Mouse (Mus musculus): ENCODE data around the gene Hpca. TPM values are rescaled to one million over a fixed set of nuclear protein-coding genes. Genes with fewer than 3 reads are reported as not detected.

The Hpca gene
- polyA plus RNA-seq, 1 experiment from 2014 or later, result 133 TPM

- peak; percentile 78 for ATAC-seq (ENCODE audit: low FRiP score, low read depth)
- Histone ChIP-seq H3K27me3 (no peaks in the 10 kb centered on the region), H3K36me3 (peaks cover 5% of the 10 kb centered on the region; the same call in 1 of the 2 replicates), H3K9ac (peak overlapping the region; percentile 0; the same call in 1 of the 2 replicates), H3K4me3 (no peak overlapping the region), H3K9me3 (no peaks in the 10 kb centered on the region), H3K4me1 (replicated peaks) (peaks cover 40% of the 10 kb centered on the region), H3K4me2 (no peak overlapping the region), H3K27ac (replicated peaks) (peak overlapping the region; percentile 84)
- WGBS, result 41% methylated on average over 16 of the region's 16 CpGs
Observed at GRCm38 (mm10) chr4:129144401-129145367, 22.8 kb upstream of the Hpca start.

GRCm38 (mm10) chr4:129143509-129143908, 21.7 kb upstream of the Hpca start:
- H3K27ac ChIP-seq (replicated peaks), result peak overlapping the region; percentile 84; the same call in 1 of the 2 replicates
- H3K9ac ChIP-seq, result no peak overlapping the region
- peaks cover 39% of the 10 kb centered on the region for H3K4me1 ChIP-seq (replicated peaks)
- H3K4me3 ChIP-seq, result no peak overlapping the region
- H3K27me3 ChIP-seq, result 0 out of 2 replicates have a peak, but pooled peaks cover 1% of the 10 kb centered on the region
- no peak overlapping the region for H3K4me2 ChIP-seq
- no peak for ATAC-seq (ENCODE audit: low FRiP score, low read depth)
- 91% methylated on average over 5 of the region's 5 CpGs for WGBS
- H3K36me3 ChIP-seq, result no peaks in the 10 kb centered on the region
- no peaks in the 10 kb centered on the region for H3K9me3 ChIP-seq

- no peak overlapping the region for H3K4me3 ChIP-seq
- H3K9me3 ChIP-seq, result no peaks in the 10 kb centered on the region
- peaks cover 41% of the 10 kb centered on the region for H3K4me1 ChIP-seq (replicated peaks)
- H3K36me3 ChIP-seq, result no peaks in the 10 kb centered on the region
- H3K27ac ChIP-seq (replicated peaks), result 0 out of 2 replicates have a peak overlapping the region, but pooled peaks have one; percentile 14
- ATAC-seq (ENCODE audit: low FRiP score, low read depth), result no peak
- WGBS, result 77% methylated on average over 11 of the region's 11 CpGs
- H3K27me3 ChIP-seq, result 0 out of 2 replicates have a peak, but pooled peaks cover 4% of the 10 kb centered on the region
- H3K9ac ChIP-seq, result no peak overlapping the region
- no peak overlapping the region for H3K4me2 ChIP-seq
Observed at GRCm38 (mm10) chr4:129142439-129143045, 20.7 kb upstream of the Hpca start.

GRCm38 (mm10) chr4:129141560-129142438, 20.0 kb upstream of the Hpca start:
- no peak overlapping the region for H3K9ac ChIP-seq
- H3K4me2 ChIP-seq, result no peak overlapping the region
- H3K36me3 ChIP-seq, result no peaks in the 10 kb centered on the region
- H3K4me3 ChIP-seq, result no peak overlapping the region
- H3K27me3 ChIP-seq, result 0 out of 2 replicates have a peak, but pooled peaks cover 4% of the 10 kb centered on the region
- H3K4me1 ChIP-seq (replicated peaks), result peaks cover 47% of the 10 kb centered on the region
- H3K27ac ChIP-seq (replicated peaks), result peak overlapping the region; percentile 25; the same call in 1 of the 2 replicates
- 63% methylated on average over 17 of the region's 17 CpGs for WGBS
- H3K9me3 ChIP-seq, result no peaks in the 10 kb centered on the region
- no peak for ATAC-seq (ENCODE audit: low FRiP score, low read depth)

GRCm38 (mm10) chr4:129140808-129141207, 19.0 kb upstream of the Hpca start:
- 0 out of 2 replicates have a peak, but pooled peaks cover 4% of the 10 kb centered on the region for H3K27me3 ChIP-seq
- H3K27ac ChIP-seq (replicated peaks), result no peak overlapping the region
- H3K9ac ChIP-seq, result no peak overlapping the region
- no peak for ATAC-seq (ENCODE audit: low FRiP score, low read depth)
- peaks cover 53% of the 10 kb centered on the region for H3K4me1 ChIP-seq (replicated peaks)
- no peak overlapping the region for H3K4me2 ChIP-seq
- H3K36me3 ChIP-seq, result no peaks in the 10 kb centered on the region
- H3K9me3 ChIP-seq, result no peaks in the 10 kb centered on the region
- no peak overlapping the region for H3K4me3 ChIP-seq
- WGBS, result 88% methylated on average over 4 of the region's 4 CpGs

- H3K36me3 ChIP-seq, result no peaks in the 10 kb centered on the region
- H3K27ac ChIP-seq (replicated peaks), result no peak overlapping the region
- ATAC-seq (ENCODE audit: low FRiP score, low read depth), result no peak
- no peaks in the 10 kb centered on the region for H3K9me3 ChIP-seq
- no peak overlapping the region for H3K9ac ChIP-seq
- no peak overlapping the region for H3K4me2 ChIP-seq
- WGBS, result 88% methylated on average over 5 of the region's 5 CpGs
- H3K4me3 ChIP-seq, result no peak overlapping the region
- peaks cover 48% of the 10 kb centered on the region for H3K4me1 ChIP-seq (replicated peaks)
- H3K27me3 ChIP-seq, result 0 out of 2 replicates have a peak, but pooled peaks cover 8% of the 10 kb centered on the region
Observed at GRCm38 (mm10) chr4:129139642-129140041, 17.8 kb upstream of the Hpca start.

- ATAC-seq (ENCODE audit: low FRiP score, low read depth), result no peak
Observed at GRCm38 (mm10) chr4:129137392-129138321, 15.8 kb upstream of the Hpca start.

GRCm38 (mm10) chr4:129136579-129137391, 14.9 kb upstream of the Hpca start, which contains the start of gene Fndc5:
Gene Fndc5, plus strand, starts transcription at chr4:129136999.
- WGBS, result 3% methylated on average over 21 of the region's 80 CpGs
- H3K27me3 ChIP-seq, result 0 out of 2 replicates have a peak, but pooled peaks cover 8% of the 10 kb centered on the region
- H3K36me3 ChIP-seq, result no peaks in the 10 kb centered on the region
- H3K9ac ChIP-seq, result peak within 1 kb of the TSS; percentile 67
- H3K4me2 ChIP-seq, result peak within 1 kb of the TSS; percentile 97
- ATAC-seq (ENCODE audit: low FRiP score, low read depth), result 0 out of 2 replicates have a peak, but pooled peaks have one; percentile 21
- H3K9me3 ChIP-seq, result no peaks in the 10 kb centered on the region
- peak within 1 kb of the TSS; percentile 56 for H3K4me3 ChIP-seq
- H3K27ac ChIP-seq (replicated peaks), result no peak within 1 kb of the TSS
- peaks cover 27% of the 10 kb centered on the region for H3K4me1 ChIP-seq (replicated peaks)

More at GRCm38 (mm10) chr4:129137392-129138321, 15.8 kb upstream of the Hpca start:
- Histone ChIP-seq H3K27me3 (0 out of 2 replicates have a peak, but pooled peaks cover 8% of the 10 kb centered on the region), H3K27ac (replicated peaks) (no peak overlapping the region), H3K36me3 (no peaks in the 10 kb centered on the region), H3K4me3 (peak overlapping the region; percentile 56), H3K4me1 (replicated peaks) (peaks cover 36% of the 10 kb centered on the region), H3K4me2 (peak overlapping the region; percentile 97), H3K9me3 (no peaks in the 10 kb centered on the region), H3K9ac (peak overlapping the region; percentile 67)
- WGBS, result 43% methylated on average over 14 of the region's 14 CpGs

GRCm38 (mm10) chr4:129136189-129136578, 14.3 kb upstream of the Hpca start:
- no peak overlapping the region for H3K27ac ChIP-seq (replicated peaks)

GRCm38 (mm10) chr4:129135637-129136036, 13.8 kb upstream of the Hpca start:
- ATAC-seq (ENCODE audit: low FRiP score, low read depth), result no peak
- no peak overlapping the region for H3K4me2 ChIP-seq
- H3K27ac ChIP-seq (replicated peaks), result no peak overlapping the region
- no peak overlapping the region for H3K9ac ChIP-seq
- H3K4me3 ChIP-seq, result no peak overlapping the region
- no peaks in the 10 kb centered on the region for H3K36me3 ChIP-seq
- H3K27me3 ChIP-seq, result 0 out of 2 replicates have a peak, but pooled peaks cover 8% of the 10 kb centered on the region
- H3K9me3 ChIP-seq, result no peaks in the 10 kb centered on the region
- H3K4me1 ChIP-seq (replicated peaks), result peaks cover 27% of the 10 kb centered on the region
- 61% methylated on average over 2 of the region's 2 CpGs for WGBS

More at GRCm38 (mm10) chr4:129136189-129136578, 14.3 kb upstream of the Hpca start:
- Histone ChIP-seq H3K4me2 (peak overlapping the region; percentile 97), H3K27me3 (0 out of 2 replicates have a peak, but pooled peaks cover 8% of the 10 kb centered on the region), H3K4me3 (peak overlapping the region; percentile 56), H3K36me3 (no peaks in the 10 kb centered on the region), H3K9me3 (no peaks in the 10 kb centered on the region), H3K4me1 (replicated peaks) (peaks cover 23% of the 10 kb centered on the region), H3K9ac (peak overlapping the region; percentile 67)
- 38% methylated on average over 9 of the region's 9 CpGs for WGBS
- no peak for ATAC-seq (ENCODE audit: low FRiP score, low read depth)

Measured in hindbrain, embryonic 15.5 days (tissue).